Mouse (Mus musculus): ENCODE data around the gene Msrb1. TPM values are rescaled to one million over a fixed set of nuclear protein-coding genes. Genes with fewer than 3 reads are reported as not detected.
"Not testable (repeated sequence)": the region's sequence is repeated elsewhere in the genome, so short reads cannot be mapped to it uniquely, and the experiment has no call there.

Gene Msrb1
- total RNA-seq, 2 experiments from 2014 or later: 41.3 to 45.5 TPM

GRCm38 (mm10) chr17:24719494-24720222, 16.8 kb upstream of the Msrb1 start:
- peak; percentile 97 to 99 for DNase-seq (ENCODE audit: low spot score in 2 of 2)

GRCm38 (mm10) chr17:24720616-24721015, 15.8 kb upstream of the Msrb1 start:
- DNase-seq (ENCODE audit: low spot score in 2 of 2): not testable (repeated sequence)

GRCm38 (mm10) chr17:24721383-24721955, 15.0 kb upstream of the Msrb1 start:
- not testable (repeated sequence) for DNase-seq (ENCODE audit: low spot score in 2 of 2)

GRCm38 (mm10) chr17:24722220-24722924, 14.1 kb upstream of the Msrb1 start:
- no peak for DNase-seq (ENCODE audit: low spot score in 2 of 2)

- DNase-seq (ENCODE audit: low spot score in 2 of 2): no peak
These were observed 13.1 kb upstream of the Msrb1 start for GRCm38 (mm10) chr17:24723122-24723880.

GRCm38 (mm10) chr17:24723881-24724180, 12.6 kb upstream of the Msrb1 start:
- DNase-seq (ENCODE audit: low spot score in 2 of 2): no peak

GRCm38 (mm10) chr17:24724184-24724583, 12.3 kb upstream of the Msrb1 start, which contains the start of gene Ndufb10:
TSS of gene Ndufb10 (minus strand) at chr17:24724478.
- peak; percentile 92 to 97 for DNase-seq (ENCODE audit: low spot score in 2 of 2)

GRCm38 (mm10) chr17:24725637-24726390, 10.6 kb upstream of the Msrb1 start:
- no peak for DNase-seq (ENCODE audit: low spot score in 2 of 2)

- no peak for DNase-seq (ENCODE audit: low spot score in 2 of 2)
These were observed 8.8 kb upstream of the Msrb1 start, which contains the start of gene Rpl3l for GRCm38 (mm10) chr17:24727618-24728017. TSS of gene Rpl3l (plus strand) at chr17:24727820.

GRCm38 (mm10) chr17:24728184-24728583, 8.3 kb upstream of the Msrb1 start:
- no peak for DNase-seq (ENCODE audit: low spot score in 2 of 2)

GRCm38 (mm10) chr17:24729067-24729466, 7.4 kb upstream of the Msrb1 start:
- no peak for DNase-seq (ENCODE audit: low spot score in 2 of 2)

- no peak for DNase-seq (ENCODE audit: low spot score in 2 of 2)
These were observed 5.7 kb upstream of the Msrb1 start for GRCm38 (mm10) chr17:24730787-24731186.

- no peak for DNase-seq (ENCODE audit: low spot score in 2 of 2)
These were observed 4.1 kb upstream of the Msrb1 start for GRCm38 (mm10) chr17:24732233-24732935.

- no peak for DNase-seq (ENCODE audit: low spot score in 2 of 2)
These were observed 2.9 kb upstream of the Msrb1 start for GRCm38 (mm10) chr17:24733434-24734050.

GRCm38 (mm10) chr17:24734513-24734912, 1.9 kb upstream of the Msrb1 start:
- DNase-seq (ENCODE audit: low spot score in 2 of 2): no peak

GRCm38 (mm10) chr17:24735446-24735845, 996 bp upstream of the Msrb1 start:
- no peak for DNase-seq (ENCODE audit: low spot score in 2 of 2)

- DNase-seq (ENCODE audit: low spot score in 2 of 2): no peak
These were observed 831 bp downstream of the Msrb1 start for GRCm38 (mm10) chr17:24737135-24737810.

- DNase-seq (ENCODE audit: low spot score in 2 of 2): no peak
These were observed 1.8 kb downstream of the Msrb1 start for GRCm38 (mm10) chr17:24738238-24738637.

GRCm38 (mm10) chr17:24739926-24740325, 3.5 kb downstream of the Msrb1 start:
- DNase-seq (ENCODE audit: low spot score in 2 of 2): no peak
